Mouse (Mus musculus) forebrain, postnatal 0 days (tissue): Measurements from ENCODE around the gene Sfxn5. TPM values are rescaled to one million over a fixed set of nuclear protein-coding genes. Genes with fewer than 3 reads are reported as not detected.

ENCODE experiments used
- ATAC-seq: fragments of 200-750 bp; cut with Nextera tagmentation; 2 replicates; pipeline ENCODE4 v1.8.0; 2017; ENCODE audit warnings: mild to moderate bottlenecking, moderate library complexity
- DNase-seq: peaks from one replicate; pipeline ENCODE4 v3.0.0-alpha.2; 2015
- H3K27ac ChIP-seq: fragments of 300-500 bp; sonication (generic); 2 replicates; pipeline ENCODE4 v1.5.1; 2014; ENCODE audit warnings: low read depth, mild to moderate bottlenecking, antibody characterized with exemption, low read length, moderate library complexity, mixed read lengths
- H3K27me3 ChIP-seq: fragments of 300-500 bp; sonication (generic); 2 replicates; pipeline ENCODE4 v1.6.1; 2014; ENCODE audit warnings: mild to moderate bottlenecking, low read length, mixed read lengths; ENCODE audit not compliant: insufficient read depth
- H3K36me3 ChIP-seq: fragments of 300-500 bp; sonication (generic); 2 replicates; pipeline ENCODE4 v1.6.1; 2014; ENCODE audit warnings: mild to moderate bottlenecking, moderate library complexity; ENCODE audit not compliant: insufficient read depth
- H3K4me1 ChIP-seq: fragments of 300-500 bp; sonication (generic); 2 replicates; pipeline ENCODE4 v1.6.1; 2014; ENCODE audit warnings: antibody characterized with exemption; ENCODE audit not compliant: insufficient read depth
- H3K4me2 ChIP-seq: fragments of 300-500 bp; sonication (generic); 2 replicates; pipeline ENCODE4 v1.6.1; 2014; ENCODE audit warnings: low read depth, mild to moderate bottlenecking, moderate library complexity
- H3K4me3 ChIP-seq: fragments of 300-500 bp; sonication (generic); 2 replicates; pipeline ENCODE4 v1.5.1; 2014; ENCODE audit warnings: low read depth, low read length, mixed read lengths
- H3K9ac ChIP-seq: fragments of 300-500 bp; sonication (generic); 2 replicates; pipeline ENCODE4 v1.6.1; 2014; ENCODE audit warnings: mild to moderate bottlenecking
- H3K9me3 ChIP-seq: fragments of 300-500 bp; sonication (generic); 2 replicates; pipeline ENCODE4 v1.6.1; 2016; ENCODE audit warnings: low read length
- CTCF ChIP-seq: sonication (generic); IDR thresholded peaks from 2 replicates; pipeline ENCODE4 v1.5.1; 2016; ENCODE audit warnings: antibody characterized with exemption, control low read depth, low read depth
- WGBS: fragments of 180-500 bp; shearing (Covaris S2); extraction: QIAGEN DNeasy Blood & Tissue Kit; methylation state at CpG from one replicate; pipeline ENCODE4 v1.1.7; 2014; 5-methylcytosine and 5-hydroxymethylcytosine counted together
- polyA plus RNA-seq: library from polyadenylated mRNA; unstranded; fragments of >200 nt; fragmentation: Nextera tagmentation; extraction: Ambion mirVana; gene quantifications from 2 replicates; pipeline ENCODE4 v1.2.1, GENCODE M21; 2015
- total RNA-seq: library from RNA; depleted of rRNA; stranded (reverse); fragments of >200 nt; gene quantifications from 2 replicates; pipeline ENCODE4 v1.2.3, GENCODE M21; 2014

Sfxn5 gene
- total and polyA plus RNA-seq, 2 experiments from 2014 or later, result 49.1 to 55.6 TPM

DNA sequence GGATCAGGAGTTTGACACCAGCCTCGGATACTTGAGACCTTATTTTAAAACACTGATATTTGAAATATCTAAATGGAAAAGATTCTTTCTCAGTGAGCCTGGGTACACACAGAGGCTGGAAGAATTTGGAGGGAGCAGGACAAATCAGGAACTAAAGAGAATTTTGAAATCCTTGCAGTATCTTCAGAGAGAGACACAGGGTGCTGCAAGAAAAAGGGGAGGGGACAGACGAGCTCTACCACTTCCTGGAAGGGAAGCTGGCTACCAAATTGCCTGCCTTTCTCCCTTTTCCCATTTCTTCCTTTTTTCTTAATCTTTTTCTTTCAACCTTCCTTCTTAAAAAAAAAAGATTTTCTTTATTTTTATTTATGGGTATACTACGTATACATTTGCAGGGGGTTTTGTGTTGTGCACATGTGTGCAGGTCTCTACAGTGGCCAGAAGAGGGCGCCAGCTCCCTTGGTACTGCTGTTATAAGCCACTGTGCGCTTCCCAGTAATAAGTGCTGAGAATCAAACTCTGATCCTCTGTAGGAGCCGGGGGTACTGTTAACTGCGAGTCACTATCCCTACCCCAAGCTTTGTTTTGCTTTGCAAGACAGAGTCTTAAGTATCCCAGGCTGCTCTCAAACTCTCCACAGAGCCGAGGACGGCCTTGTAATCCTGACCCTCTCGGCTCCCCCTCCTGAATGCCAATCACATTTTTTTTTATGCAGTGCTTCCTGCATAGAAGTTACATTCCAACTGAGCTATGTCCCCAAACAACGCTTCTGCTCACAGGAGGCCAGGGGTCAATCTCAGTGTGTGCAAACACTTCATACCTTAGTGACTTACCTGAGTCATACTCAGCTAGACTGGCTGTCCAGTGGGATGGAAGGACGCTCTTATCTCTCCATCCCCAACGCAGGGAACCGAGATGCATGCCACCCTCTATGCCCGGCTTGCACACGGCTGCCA, 42.1 kb downstream of the Sfxn5 start:
- DNase-seq, result no peak
- H3K4me2 ChIP-seq, result no peak overlapping the region
- H3K9ac ChIP-seq, result no peak overlapping the region
- peaks cover 10% of the 10 kb centered on the region for H3K4me1 ChIP-seq
- 91% methylated on average over 16 of the region's 16 CpGs for WGBS
- TF ChIP-seq CTCF, result 0 out of 2 replicates have a peak, but pooled peaks have one; percentile 25
- H3K4me3 ChIP-seq, result no peak overlapping the region
- ATAC-seq, result no peak
- no peaks in the 10 kb centered on the region for H3K36me3 ChIP-seq
- H3K27me3 ChIP-seq, result no peaks in the 10 kb centered on the region
- H3K27ac ChIP-seq, result no peak overlapping the region
- no peaks in the 10 kb centered on the region for H3K9me3 ChIP-seq

DNA sequence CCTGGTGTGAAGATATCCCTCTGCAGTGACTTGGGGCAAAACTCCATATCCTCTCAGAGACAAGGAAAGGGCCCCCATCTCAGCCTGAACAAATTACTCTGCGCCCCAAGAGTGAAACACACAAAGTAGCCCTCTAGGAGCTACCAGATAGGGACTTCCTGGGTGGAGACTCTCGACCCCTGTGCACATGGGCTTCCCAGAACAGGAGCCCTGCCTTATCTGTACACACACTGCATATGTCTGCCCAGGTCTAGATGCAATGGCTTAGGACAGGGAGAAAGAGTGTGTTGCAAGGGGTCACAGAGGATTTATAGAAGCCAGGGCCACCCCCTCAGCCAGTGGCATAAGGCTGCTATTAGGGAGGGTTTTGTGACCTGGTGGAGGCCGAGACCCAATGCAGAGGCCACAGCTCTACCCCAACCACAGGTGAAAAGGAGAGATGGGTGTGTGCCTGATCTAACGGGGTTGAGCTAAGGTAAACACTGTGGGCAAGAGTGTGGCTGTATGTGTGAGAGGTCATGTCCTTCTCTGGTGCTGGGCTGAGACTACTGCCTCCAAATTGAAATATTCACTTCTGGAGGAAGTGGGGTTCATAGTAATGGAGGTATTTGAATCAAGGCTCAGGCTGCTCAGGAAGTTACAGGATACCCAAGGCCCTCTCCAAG, 44.9 kb downstream of the Sfxn5 start:
- Histone ChIP-seq H3K36me3 (no peaks in the 10 kb centered on the region), H3K4me1 (peaks cover 2% of the 10 kb centered on the region; the same call in 1 of the 2 replicates), H3K27me3 (no peaks in the 10 kb centered on the region), H3K27ac (no peak overlapping the region), H3K9me3 (no peaks in the 10 kb centered on the region), H3K4me2 (no peak overlapping the region), H3K9ac (no peak overlapping the region), H3K4me3 (no peak overlapping the region)
- ATAC-seq, result no peak
- no peak for TF ChIP-seq CTCF
- DNase-seq, result no peak
- 88% methylated on average over 4 of the region's 4 CpGs for WGBS

DNA sequence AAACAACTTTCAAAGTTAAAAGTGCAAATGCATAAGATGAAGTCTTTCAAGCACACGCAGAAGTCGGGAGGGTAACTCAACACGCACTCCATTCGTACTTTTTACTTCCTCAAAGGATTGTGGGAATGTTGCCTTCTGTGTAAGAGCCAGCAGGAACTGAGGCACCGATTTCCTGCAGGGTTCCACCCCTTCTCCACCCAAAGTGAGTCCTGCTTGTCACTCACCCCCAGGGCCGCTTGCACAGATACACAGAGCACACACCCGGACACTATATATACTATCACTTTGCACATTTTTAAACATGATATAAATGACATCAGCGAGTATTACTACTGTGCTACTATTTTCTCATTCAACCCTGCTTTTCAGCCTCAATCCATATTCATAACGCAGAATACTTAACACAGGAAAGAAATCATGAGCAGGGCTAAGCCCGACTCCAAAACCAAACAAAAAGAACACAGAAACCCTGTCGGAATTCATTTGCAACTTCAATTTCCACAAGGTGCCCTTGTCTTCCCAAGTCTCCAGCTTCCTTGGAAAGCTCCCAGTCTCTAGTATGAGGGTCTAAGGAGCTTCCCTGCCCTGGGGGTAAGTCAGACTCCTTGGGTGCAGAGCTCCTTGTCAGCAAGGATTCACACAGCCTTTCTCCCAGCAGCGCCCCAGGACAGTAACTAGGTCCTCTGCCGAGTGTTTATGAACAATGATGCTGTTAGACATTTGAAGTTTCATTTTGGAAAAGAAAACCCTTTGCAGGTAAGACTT, 46.8 kb downstream of the Sfxn5 start:
- DNase-seq, result no peak
- Histone ChIP-seq H3K36me3 (no peaks in the 10 kb centered on the region), H3K9ac (0 out of 2 replicates have a peak overlapping the region, but pooled peaks have one; percentile 10), H3K9me3 (no peaks in the 10 kb centered on the region), H3K27me3 (no peaks in the 10 kb centered on the region), H3K4me1 (no peaks in the 10 kb centered on the region), H3K4me2 (no peak overlapping the region), H3K27ac (no peak overlapping the region), H3K4me3 (no peak overlapping the region)
- TF ChIP-seq CTCF, result no peak
- no peak for ATAC-seq
- 75% methylated on average over 13 of the region's 13 CpGs for WGBS

DNA sequence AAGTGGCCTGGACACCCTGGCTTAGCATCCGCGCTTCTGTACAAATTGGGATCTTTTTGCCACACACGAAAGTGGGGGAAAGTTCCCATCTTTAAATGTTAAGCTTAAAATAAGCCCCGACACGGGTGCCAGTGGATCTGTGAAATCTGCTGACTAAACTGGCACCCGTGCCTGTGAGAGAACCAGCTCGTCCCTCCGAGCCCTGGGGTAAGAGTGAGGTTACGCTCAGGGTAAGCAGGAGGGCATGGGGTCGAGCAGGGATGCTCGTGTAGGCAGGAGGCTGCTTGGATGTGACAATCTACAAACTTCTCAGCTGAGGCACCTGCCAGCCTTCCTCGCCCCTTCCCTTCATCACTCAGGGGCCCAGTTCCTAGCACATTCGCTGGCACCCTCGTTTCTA, 52.4 kb downstream of the Sfxn5 start:
- no peak for DNase-seq
- Histone ChIP-seq H3K4me3 (no peak overlapping the region), H3K27me3 (no peaks in the 10 kb centered on the region), H3K36me3 (no peaks in the 10 kb centered on the region), H3K9me3 (no peaks in the 10 kb centered on the region), H3K9ac (no peak overlapping the region), H3K4me2 (no peak overlapping the region), H3K4me1 (no peaks in the 10 kb centered on the region), H3K27ac (no peak overlapping the region)
- no peak for TF ChIP-seq CTCF
- ATAC-seq, result no peak
- 77% methylated on average over 14 of the region's 14 CpGs for WGBS

DNA sequence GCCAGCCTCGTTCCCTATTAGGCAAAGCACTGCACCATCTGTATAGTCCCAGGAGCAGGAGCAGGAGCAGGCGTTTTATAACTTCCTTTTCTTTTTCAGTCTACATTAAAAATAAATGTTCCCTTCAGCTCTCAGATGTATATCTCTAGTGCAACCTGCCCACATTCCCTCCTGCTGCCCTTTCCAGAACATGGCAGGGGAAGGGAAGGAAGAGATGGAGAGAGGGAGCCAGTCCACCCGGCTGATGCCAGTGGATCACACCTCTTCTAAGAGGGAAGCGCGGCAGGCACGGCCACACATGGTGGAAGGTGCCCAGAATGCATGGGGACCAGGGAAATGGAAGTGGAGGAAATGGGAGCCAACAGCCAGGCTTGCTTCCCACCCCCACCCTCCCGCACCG, 56.7 kb downstream of the Sfxn5 start:
- Histone ChIP-seq H3K27me3 (no peaks in the 10 kb centered on the region), H3K27ac (no peak overlapping the region), H3K4me2 (no peak overlapping the region), H3K9ac (no peak overlapping the region), H3K9me3 (no peaks in the 10 kb centered on the region), H3K4me1 (no peaks in the 10 kb centered on the region), H3K36me3 (no peaks in the 10 kb centered on the region), H3K4me3 (no peak overlapping the region)
- 50% methylated on average over 8 of the region's 8 CpGs for WGBS
- ATAC-seq (no peak), DNase-seq (no peak)
- no peak for TF ChIP-seq CTCF

DNA sequence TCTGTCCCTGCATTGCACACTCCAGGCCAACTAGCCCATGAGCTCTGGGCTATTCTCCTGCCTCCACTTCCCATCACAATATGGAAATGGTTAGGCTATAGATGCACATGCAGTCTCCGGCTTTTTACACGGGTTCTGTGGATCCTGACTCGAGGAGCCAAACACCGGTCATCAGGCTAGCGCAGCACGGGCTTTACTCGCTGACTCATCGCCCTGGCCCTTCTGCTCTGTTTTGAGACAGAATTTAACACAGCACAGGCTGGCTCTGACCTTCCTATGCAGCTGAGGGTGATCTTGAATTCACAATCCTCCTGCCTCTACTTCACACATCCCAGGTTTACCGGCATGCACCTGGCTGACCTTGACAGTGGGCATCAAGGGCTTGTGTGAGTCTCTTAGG, 60.8 kb downstream of the Sfxn5 start:
- Histone ChIP-seq H3K27me3 (no peaks in the 10 kb centered on the region), H3K36me3 (no peaks in the 10 kb centered on the region), H3K9me3 (no peaks in the 10 kb centered on the region), H3K9ac (no peak overlapping the region), H3K27ac (no peak overlapping the region), H3K4me2 (no peak overlapping the region), H3K4me3 (no peak overlapping the region), H3K4me1 (no peaks in the 10 kb centered on the region)
- TF ChIP-seq CTCF, result no peak
- no peak for ATAC-seq
- WGBS, result 91% methylated on average over 9 of the region's 9 CpGs
- DNase-seq, result no peak
